Mouse (Mus musculus) midbrain, embryonic 15.5 days (tissue): ENCODE measurements at regions not wholly inside any gene's neighbourhood (a gene's known extent, or its start where the extent isn't known, plus 50 kb on each side); places are given as distances from the start of the nearest gene placed in this dataset.

Experiments
- ATAC-seq: fragments of 200-750 bp; cut with Nextera tagmentation; replicated peaks from 2 replicates; pipeline ENCODE4 v1.8.0; 2017; ENCODE audit warnings: moderate TSS enrichment
- H3K27ac ChIP-seq: fragments of 300-500 bp; sonication (generic); 2 replicates; pipeline ENCODE4 v1.5.1; 2015; ENCODE audit warnings: mild to moderate bottlenecking, inconsistent platforms
- H3K27me3 ChIP-seq: fragments of 300-500 bp; sonication (generic); replicated peaks from 2 replicates; pipeline ENCODE4 v1.6.1; 2015; ENCODE audit warnings: inconsistent platforms
- H3K36me3 ChIP-seq: fragments of 300-500 bp; sonication (generic); replicated peaks from 2 replicates; pipeline ENCODE4 v1.6.1; 2015; ENCODE audit warnings: inconsistent platforms
- H3K4me1 ChIP-seq: fragments of 300-500 bp; sonication (generic); 2 replicates; pipeline ENCODE4 v1.6.1; 2015; ENCODE audit warnings: inconsistent platforms
- H3K4me2 ChIP-seq: fragments of 300-500 bp; sonication (generic); 2 replicates; pipeline ENCODE4 v1.6.1; 2015; ENCODE audit warnings: inconsistent platforms, mild to moderate bottlenecking, moderate library complexity
- H3K4me3 ChIP-seq: fragments of 300-500 bp; sonication (generic); 2 replicates; pipeline ENCODE4 v1.5.1; 2015; ENCODE audit warnings: mild to moderate bottlenecking, inconsistent platforms
- H3K9ac ChIP-seq: fragments of 300-500 bp; sonication (generic); 2 replicates; pipeline ENCODE4 v1.6.1; 2015; ENCODE audit warnings: mild to moderate bottlenecking, inconsistent platforms
- H3K9me3 ChIP-seq: fragments of 300-500 bp; sonication (generic); 2 replicates; pipeline ENCODE4 v1.6.1; 2016; ENCODE audit warnings: inconsistent platforms
- WGBS: fragments of 180-500 bp; shearing (Covaris S2); methylation state at CpG from one replicate; pipeline ENCODE4 v1.1.7; 2015; ENCODE audit warnings: mixed read lengths; 5-methylcytosine and 5-hydroxymethylcytosine counted together

DNA sequence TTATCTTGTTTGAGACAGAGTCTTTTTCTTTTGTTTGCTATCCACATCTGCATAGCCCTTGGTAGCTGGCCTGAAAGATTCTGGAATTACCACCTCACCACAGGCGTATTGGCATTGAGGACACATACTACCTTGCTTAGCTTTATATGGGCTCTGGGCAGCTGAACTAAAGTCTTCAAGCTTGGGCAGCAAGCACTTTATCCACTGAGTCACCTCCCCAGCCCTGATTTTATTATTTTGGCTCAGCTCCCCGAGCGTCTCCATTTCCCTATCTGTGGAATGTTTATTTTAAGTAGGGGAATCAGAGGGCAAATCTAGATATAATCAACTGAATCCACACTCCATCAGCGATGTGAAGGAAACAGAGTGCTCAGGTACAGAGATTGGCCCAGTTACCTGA, 340.4 kb upstream of the Fam98a start:
- Histone ChIP-seq H3K4me1 (no peaks in the 10 kb centered on the region), H3K9ac (no peak overlapping the region), H3K36me3 (no peaks in the 10 kb centered on the region), H3K27ac (no peak overlapping the region), H3K4me3 (no peak overlapping the region), H3K4me2 (no peak overlapping the region), H3K27me3 (no peaks in the 10 kb centered on the region), H3K9me3 (no peaks in the 10 kb centered on the region)
- no peak for ATAC-seq
- 89% methylated on average over 4 of the region's 4 CpGs for WGBS

DNA sequence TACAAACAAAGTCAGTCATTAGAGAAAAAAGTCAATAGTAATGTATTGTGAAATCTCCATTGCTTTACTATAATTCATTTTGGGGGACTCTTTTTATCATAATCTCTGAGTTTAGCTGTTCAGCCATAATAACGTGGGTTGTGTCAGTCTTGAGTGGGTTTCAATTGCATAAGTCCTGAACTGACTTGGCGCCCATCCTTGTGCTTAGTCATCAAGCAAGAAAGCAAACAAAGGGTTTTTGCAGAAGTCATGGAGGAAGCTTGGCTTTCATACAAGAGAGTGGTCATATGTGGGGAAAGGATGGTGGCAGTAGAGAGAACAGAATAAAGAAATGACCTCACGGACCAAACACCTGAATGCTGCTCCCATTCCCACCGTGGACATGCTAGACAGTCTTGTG, 339.8 kb upstream of the Fam98a start:
- no peak overlapping the region for H3K27ac ChIP-seq
- WGBS, result 91% methylated on average over 4 of the region's 4 CpGs
- no peaks in the 10 kb centered on the region for H3K4me1 ChIP-seq
- no peaks in the 10 kb centered on the region for H3K36me3 ChIP-seq
- H3K9me3 ChIP-seq, result no peaks in the 10 kb centered on the region
- no peak overlapping the region for H3K4me3 ChIP-seq
- H3K9ac ChIP-seq, result no peak overlapping the region
- ATAC-seq, result no peak
- H3K27me3 ChIP-seq, result no peaks in the 10 kb centered on the region
- H3K4me2 ChIP-seq, result no peak overlapping the region

DNA sequence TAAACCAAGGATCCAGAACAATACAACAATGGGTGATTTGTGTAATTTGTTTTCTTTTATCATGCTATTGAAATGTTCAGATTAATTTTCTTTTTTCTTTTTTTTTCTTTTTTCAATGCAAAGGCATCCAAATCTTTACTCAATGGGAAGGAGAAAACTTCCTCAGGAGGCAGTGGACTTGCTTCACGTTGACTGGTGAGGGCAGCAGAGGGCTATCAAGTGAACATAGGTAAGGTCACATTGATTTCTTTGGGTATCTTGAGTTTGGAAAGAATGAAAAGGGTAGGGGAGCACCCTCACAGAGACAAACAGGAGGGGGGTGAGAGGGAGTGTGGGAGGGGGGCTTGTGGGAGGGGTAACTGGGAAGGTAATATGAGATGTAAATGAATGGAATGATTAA, 326.1 kb upstream of the Fam98a start:
- H3K27me3 ChIP-seq, result no peaks in the 10 kb centered on the region
- no peaks in the 10 kb centered on the region for H3K4me1 ChIP-seq
- ATAC-seq, result no peak

DNA sequence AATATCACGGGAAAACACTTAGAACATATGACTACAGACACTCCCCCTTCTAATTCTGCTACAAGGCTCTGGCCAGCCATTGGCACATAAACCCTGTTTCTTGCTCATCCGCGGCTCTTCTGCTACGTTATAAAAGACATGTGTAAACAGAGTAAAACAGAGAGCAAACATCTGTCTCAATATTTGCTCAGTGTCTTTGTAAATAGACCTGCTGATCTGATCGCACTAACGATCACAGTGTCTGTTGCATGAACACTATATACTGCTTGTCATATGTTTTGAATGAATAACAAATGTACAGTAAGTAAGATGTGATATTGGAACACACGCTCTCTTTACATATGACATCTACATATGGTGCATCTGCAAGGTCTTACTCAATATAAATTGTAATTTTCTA, 325.1 kb upstream of the Fam98a start:
- 80% methylated on average over 7 of the region's 7 CpGs for WGBS
- Histone ChIP-seq H3K36me3 (no peaks in the 10 kb centered on the region), H3K4me2 (no peak overlapping the region), H3K4me1 (no peaks in the 10 kb centered on the region), H3K4me3 (no peak overlapping the region), H3K9me3 (no peaks in the 10 kb centered on the region), H3K27ac (no peak overlapping the region), H3K27me3 (no peaks in the 10 kb centered on the region), H3K9ac (no peak overlapping the region)
- ATAC-seq, result no peak

More for the DNA sequence above, 326.1 kb upstream of the Fam98a start:
- H3K36me3 ChIP-seq, result no peaks in the 10 kb centered on the region
- no peak overlapping the region for H3K4me2 ChIP-seq
- H3K4me3 ChIP-seq, result no peak overlapping the region
- WGBS, result 18% methylated on average over 1 of the region's 1 CpGs
- no peaks in the 10 kb centered on the region for H3K9me3 ChIP-seq
- H3K9ac ChIP-seq, result no peak overlapping the region
- no peak overlapping the region for H3K27ac ChIP-seq

DNA sequence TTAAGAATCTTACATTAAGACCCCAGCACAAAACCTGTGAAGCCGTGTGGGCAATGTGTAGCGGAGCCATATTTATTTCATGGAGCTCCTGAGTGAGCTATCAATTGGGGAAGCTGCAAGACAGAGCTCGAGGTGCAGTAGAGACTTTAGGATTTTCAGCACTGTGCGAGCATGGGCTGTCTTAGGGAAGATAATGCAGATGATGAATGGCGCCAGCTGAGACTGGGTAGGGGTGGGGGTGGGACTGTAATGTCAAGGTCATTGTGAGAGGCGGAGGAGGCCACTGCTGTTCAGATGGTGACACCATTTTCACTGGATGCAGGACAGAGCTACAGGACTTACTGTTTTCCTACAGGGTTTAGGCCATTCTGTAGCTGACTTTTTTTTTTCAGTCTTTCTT, 322.8 kb upstream of the Fam98a start:
- Histone ChIP-seq H3K4me1 (no peaks in the 10 kb centered on the region), H3K9me3 (no peaks in the 10 kb centered on the region), H3K36me3 (no peaks in the 10 kb centered on the region), H3K27ac (no peak overlapping the region), H3K9ac (no peak overlapping the region), H3K4me3 (no peak overlapping the region), H3K4me2 (no peak overlapping the region), H3K27me3 (no peaks in the 10 kb centered on the region)
- WGBS, result 85% methylated on average over 6 of the region's 6 CpGs
- ATAC-seq, result no peak

DNA sequence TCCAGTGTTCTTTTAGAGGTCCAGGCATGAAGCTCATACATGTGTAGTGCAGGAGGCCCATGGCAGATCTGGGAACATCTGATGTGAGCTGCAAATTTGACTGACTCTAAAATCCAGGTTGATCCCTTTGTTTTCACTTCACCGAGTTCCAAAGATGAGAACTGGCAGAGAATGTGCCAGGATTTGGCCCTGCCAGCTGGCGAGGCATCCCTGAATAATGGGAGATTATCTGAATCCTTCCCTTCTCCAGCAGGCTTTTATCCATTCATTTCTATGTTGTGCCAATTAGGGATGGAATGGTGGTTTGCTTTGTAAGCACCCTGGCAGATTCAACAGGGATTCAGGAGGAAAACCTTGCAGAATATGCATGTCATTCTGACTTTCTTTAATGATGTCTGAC, 318.7 kb upstream of the Fam98a start:
- no peaks in the 10 kb centered on the region for H3K4me1 ChIP-seq
- H3K9ac ChIP-seq, result no peak overlapping the region
- 0 out of 2 replicates have a peak overlapping the region, but pooled peaks have one; percentile 31 for H3K27ac ChIP-seq
- no peaks in the 10 kb centered on the region for H3K9me3 ChIP-seq
- no peak overlapping the region for H3K4me2 ChIP-seq
- no peak overlapping the region for H3K4me3 ChIP-seq
- ATAC-seq, result peak; percentile 76
- H3K27me3 ChIP-seq, result no peaks in the 10 kb centered on the region
- 12% methylated on average over 2 of the region's 2 CpGs for WGBS
- no peaks in the 10 kb centered on the region for H3K36me3 ChIP-seq

DNA sequence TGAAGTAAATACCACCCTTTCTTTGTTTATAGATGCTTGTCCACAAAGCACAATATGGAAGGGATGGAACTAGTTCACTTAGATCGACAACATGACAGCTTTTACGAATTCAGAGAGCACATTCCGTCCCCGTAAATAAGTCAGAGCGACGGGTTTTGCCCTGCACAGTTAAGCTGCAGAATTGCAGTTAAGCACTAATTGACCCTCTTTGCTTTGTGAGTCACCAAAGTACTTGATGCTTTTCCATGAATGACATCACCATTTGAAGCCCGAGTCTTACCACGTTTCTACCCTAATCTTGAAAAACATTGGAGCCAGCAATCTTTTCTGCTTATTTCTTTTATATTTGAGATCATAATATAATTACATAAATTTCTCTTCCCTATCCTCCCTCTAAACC, 305.3 kb upstream of the Fam98a start:
- no peaks in the 10 kb centered on the region for H3K4me1 ChIP-seq
- H3K36me3 ChIP-seq, result no peaks in the 10 kb centered on the region
- no peaks in the 10 kb centered on the region for H3K9me3 ChIP-seq
- no peak for ATAC-seq
- no peak overlapping the region for H3K9ac ChIP-seq
- no peaks in the 10 kb centered on the region for H3K27me3 ChIP-seq
- H3K27ac ChIP-seq, result no peak overlapping the region
- 72% methylated on average over 8 of the region's 8 CpGs for WGBS
- H3K4me2 ChIP-seq, result no peak overlapping the region
- no peak overlapping the region for H3K4me3 ChIP-seq

DNA sequence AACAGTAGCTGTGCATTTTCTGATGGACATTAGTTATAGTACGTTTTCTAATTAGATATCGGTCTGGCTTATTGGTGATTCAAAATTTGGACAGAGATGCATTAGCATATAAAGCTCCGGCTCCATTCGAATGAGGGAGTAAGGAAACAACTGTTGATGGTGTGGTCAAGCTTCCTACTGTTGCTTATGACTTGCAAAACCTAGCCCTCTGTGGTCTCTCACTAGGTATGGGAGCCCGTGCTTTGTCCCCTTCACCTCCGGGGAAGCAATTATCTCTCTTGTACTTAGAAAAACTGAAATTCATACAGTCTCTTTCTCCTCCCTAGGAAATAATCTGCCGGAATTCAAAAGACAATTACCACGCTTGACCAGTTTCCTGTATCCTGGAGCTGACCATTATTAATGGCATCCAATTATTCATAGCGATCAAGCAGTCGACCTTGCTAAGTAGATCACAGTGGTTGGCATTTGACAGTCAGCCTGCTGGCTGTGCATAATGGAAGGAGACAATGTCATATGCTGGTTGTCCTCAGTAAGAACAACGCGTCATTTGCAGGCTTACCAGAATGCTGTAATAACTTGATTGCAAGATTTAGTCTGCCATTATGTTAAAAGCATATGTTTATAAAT, 264.4 kb upstream of the Fam98a start:
- Histone ChIP-seq H3K27ac (no peak overlapping the region), H3K9ac (no peak overlapping the region), H3K4me3 (no peak overlapping the region), H3K36me3 (no peaks in the 10 kb centered on the region), H3K9me3 (no peaks in the 10 kb centered on the region), H3K4me1 (0 out of 2 replicates have a peak, but pooled peaks cover 6% of the 10 kb centered on the region), H3K4me2 (no peak overlapping the region), H3K27me3 (no peaks in the 10 kb centered on the region)
- peak; percentile 65; the same call in 1 of the 2 replicates for ATAC-seq
- 36% methylated on average over 12 of the region's 12 CpGs for WGBS

DNA sequence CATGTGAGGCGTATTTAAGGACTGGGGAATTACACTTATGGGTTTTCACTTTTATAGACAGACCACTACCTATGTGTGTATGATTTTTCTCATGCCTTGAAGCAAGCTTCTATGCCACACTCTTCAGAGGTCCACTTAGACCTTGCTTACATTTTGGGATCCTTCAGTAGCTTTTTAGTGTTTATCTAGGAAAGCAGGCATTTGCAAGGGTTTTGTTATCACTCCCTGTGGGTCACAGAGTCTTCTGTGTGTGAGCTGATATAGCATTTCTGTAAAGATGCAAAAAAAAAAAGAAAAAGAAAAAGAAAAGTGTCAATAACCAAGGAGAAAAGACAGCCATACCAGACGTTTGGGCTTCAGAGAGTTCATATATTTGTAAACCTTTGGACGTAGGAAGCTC, 260.4 kb upstream of the Fam98a start:
- no peak overlapping the region for H3K4me2 ChIP-seq
- H3K9ac ChIP-seq, result no peak overlapping the region
- no peaks in the 10 kb centered on the region for H3K27me3 ChIP-seq
- no peak overlapping the region for H3K27ac ChIP-seq
- H3K4me1 ChIP-seq, result 0 out of 2 replicates have a peak, but pooled peaks cover 6% of the 10 kb centered on the region
- H3K36me3 ChIP-seq, result no peaks in the 10 kb centered on the region
- 83% methylated on average over 3 of the region's 3 CpGs for WGBS
- ATAC-seq, result no peak
- no peaks in the 10 kb centered on the region for H3K9me3 ChIP-seq
- H3K4me3 ChIP-seq, result no peak overlapping the region

DNA sequence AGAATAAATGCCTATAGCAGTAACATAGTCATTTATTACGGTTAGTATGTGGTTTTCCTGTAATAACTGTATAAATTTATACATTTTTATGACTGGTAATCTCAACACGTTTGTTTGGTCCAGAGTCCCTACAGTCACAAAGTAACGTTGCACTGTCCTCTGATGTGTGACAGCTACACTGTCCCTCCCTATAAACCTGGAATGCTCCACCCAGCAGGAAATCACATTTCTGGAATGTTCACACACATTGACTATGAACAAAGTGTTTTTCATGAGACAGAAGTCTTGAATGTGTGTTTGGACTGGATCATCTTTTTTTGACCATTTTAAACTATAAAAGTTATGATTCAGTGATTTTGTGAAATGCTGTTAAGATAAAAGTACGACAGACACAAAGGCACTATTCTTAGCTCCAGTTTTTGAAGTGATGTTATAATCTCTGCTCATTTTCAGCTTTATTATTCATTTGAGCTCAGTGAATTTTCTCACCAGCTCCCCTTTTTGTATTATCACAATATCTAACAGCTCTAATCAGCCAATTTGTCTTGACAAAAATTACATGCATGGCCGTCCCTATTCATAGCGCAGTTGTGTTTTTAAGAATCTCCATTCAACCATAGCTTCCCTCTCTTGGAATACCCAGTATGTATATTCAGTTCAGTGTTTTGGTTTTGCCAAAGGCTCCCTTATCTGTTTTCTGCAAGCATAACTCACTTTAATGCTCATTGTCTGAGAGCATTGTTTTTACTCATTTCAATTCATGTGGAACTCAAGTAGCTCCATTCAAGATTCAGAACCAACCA, 257.0 kb upstream of the Fam98a start:
- no peaks in the 10 kb centered on the region for H3K9me3 ChIP-seq
- ATAC-seq, result no peak
- H3K4me2 ChIP-seq, result no peak overlapping the region
- H3K4me3 ChIP-seq, result no peak overlapping the region
- H3K27ac ChIP-seq, result no peak overlapping the region
- H3K36me3 ChIP-seq, result no peaks in the 10 kb centered on the region
- no peaks in the 10 kb centered on the region for H3K4me1 ChIP-seq
- WGBS, result 36% methylated on average over 6 of the region's 6 CpGs
- H3K9ac ChIP-seq, result no peak overlapping the region
- no peaks in the 10 kb centered on the region for H3K27me3 ChIP-seq

DNA sequence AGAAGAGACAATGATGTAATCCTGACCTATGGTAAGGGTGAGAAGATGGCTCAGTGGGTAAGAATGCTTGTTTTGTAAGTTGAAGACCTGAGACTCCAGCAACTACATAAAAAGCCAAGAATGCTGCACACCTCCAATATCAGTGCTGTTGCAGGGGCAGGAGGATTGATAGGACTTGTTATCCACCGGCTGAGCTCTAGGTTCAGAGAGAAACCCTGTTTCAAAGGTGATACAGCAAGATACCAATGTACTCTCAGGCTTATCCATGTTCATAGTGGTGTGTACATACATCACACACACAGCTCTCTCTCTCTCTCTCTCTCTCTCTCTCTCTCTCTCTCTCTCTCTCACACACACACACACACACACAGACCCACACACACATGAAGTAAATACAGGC, 256.3 kb upstream of the Fam98a start:
- Histone ChIP-seq H3K4me3 (no peak overlapping the region), H3K9me3 (no peaks in the 10 kb centered on the region), H3K4me2 (no peak overlapping the region), H3K27ac (no peak overlapping the region), H3K36me3 (no peaks in the 10 kb centered on the region), H3K9ac (no peak overlapping the region), H3K27me3 (no peaks in the 10 kb centered on the region), H3K4me1 (no peaks in the 10 kb centered on the region)
- ATAC-seq, result no peak
- 68% methylated on average over 1 of the region's 1 CpGs for WGBS

DNA sequence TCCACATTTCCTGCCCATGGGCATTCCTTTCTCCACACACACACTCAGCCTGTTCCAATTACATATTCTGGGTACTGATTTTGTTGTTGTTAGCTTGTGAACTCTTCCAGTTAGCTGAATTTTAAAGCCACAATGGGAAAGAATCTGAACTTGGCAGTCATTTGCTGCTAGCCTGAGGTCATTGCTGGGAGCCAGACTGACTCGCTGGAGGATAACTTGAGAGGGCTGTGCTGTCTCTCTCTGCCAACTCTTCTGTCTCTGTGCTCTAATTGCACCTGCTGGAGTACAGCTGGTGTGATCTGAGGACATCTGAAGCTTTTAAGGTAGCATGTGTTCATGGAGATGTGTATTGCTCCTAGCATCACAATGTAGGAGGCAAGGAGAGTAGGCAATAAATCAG, 252.6 kb upstream of the Fam98a start:
- 56% methylated on average over 1 of the region's 1 CpGs for WGBS
- H3K27ac ChIP-seq, result no peak overlapping the region
- H3K27me3 ChIP-seq, result no peaks in the 10 kb centered on the region
- H3K9ac ChIP-seq, result no peak overlapping the region
- no peak overlapping the region for H3K4me3 ChIP-seq
- H3K9me3 ChIP-seq, result no peaks in the 10 kb centered on the region
- no peaks in the 10 kb centered on the region for H3K36me3 ChIP-seq
- ATAC-seq, result no peak
- no peaks in the 10 kb centered on the region for H3K4me1 ChIP-seq
- no peak overlapping the region for H3K4me2 ChIP-seq

DNA sequence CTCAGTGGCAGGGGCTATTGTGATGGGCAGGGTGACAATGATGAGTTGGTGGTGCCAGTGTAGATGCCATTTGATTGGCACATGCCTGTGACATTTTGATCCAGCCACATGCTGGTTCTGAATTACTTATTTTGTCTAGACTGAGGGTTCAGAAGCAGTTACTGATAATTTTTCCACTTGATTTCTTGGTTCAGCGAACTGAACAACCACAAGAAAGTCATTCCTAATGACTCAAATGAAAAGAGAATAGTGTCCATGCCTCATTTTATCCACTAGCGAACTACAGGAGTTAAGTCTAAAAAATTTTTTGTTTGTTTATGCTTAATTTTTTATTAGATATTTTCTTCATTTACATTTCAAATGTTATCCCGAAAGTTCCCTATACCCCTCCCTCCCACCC, 244.6 kb upstream of the Fam98a start:
- no peak overlapping the region for H3K4me2 ChIP-seq
- no peaks in the 10 kb centered on the region for H3K27me3 ChIP-seq
- no peaks in the 10 kb centered on the region for H3K4me1 ChIP-seq
- ATAC-seq, result no peak
- WGBS, result 91% methylated on average over 3 of the region's 3 CpGs
- H3K4me3 ChIP-seq, result no peak overlapping the region
- no peak overlapping the region for H3K9ac ChIP-seq
- no peaks in the 10 kb centered on the region for H3K36me3 ChIP-seq
- no peaks in the 10 kb centered on the region for H3K9me3 ChIP-seq
- no peak overlapping the region for H3K27ac ChIP-seq
